Mouse (Mus musculus): Measurements from ENCODE around the gene Gla. TPM values are rescaled to one million over a fixed set of nuclear protein-coding genes. Genes with fewer than 3 reads are reported as not detected.

The Gla gene
- polyA plus RNA-seq, 1 experiment from 2014 or later: 4.8 TPM

- H3K4me2 ChIP-seq: peak overlapping the region; percentile 68
- peaks cover 25% of the 10 kb centered on the region for H3K36me3 ChIP-seq
- 34% methylated on average over 8 of the region's 8 CpGs for WGBS (ENCODE audit: insufficient replicate concordance)
- peaks cover 34% of the 10 kb centered on the region for H3K4me1 ChIP-seq
- no peaks in the 10 kb centered on the region for H3K9me3 ChIP-seq (replicated peaks)
- H3K27ac ChIP-seq: peak overlapping the region; percentile 82
- H3K4me3 ChIP-seq: peak overlapping the region; percentile 65
- H3K9ac ChIP-seq: peak overlapping the region; percentile 78
- no peaks in the 10 kb centered on the region for H3K27me3 ChIP-seq (replicated peaks)
- no peak for ATAC-seq
Observed at GRCm38 (mm10) chrX:134586447-134586846, 14.5 kb downstream of the Gla start.

GRCm38 (mm10) chrX:134585103-134586002 lies 15.6 kb downstream of the Gla start, which contains the start of gene Rpl36a:
TSS of gene Rpl36a (plus strand) at chrX:134585654.
- Histone ChIP-seq H3K4me1 (peaks cover 44% of the 10 kb centered on the region), H3K9ac (peak within 1 kb of the TSS; percentile 78), H3K4me2 (peak within 1 kb of the TSS; percentile 68), H3K36me3 (peaks cover 25% of the 10 kb centered on the region), H3K27ac (peak within 1 kb of the TSS; percentile 82), H3K4me3 (peak within 1 kb of the TSS; percentile 65), H3K27me3 (replicated peaks) (no peaks in the 10 kb centered on the region), H3K9me3 (replicated peaks) (no peaks in the 10 kb centered on the region)
- peak; percentile 92 for ATAC-seq
- WGBS (ENCODE audit: insufficient replicate concordance): 10% methylated on average over 45 of the region's 45 CpGs

DNA sequence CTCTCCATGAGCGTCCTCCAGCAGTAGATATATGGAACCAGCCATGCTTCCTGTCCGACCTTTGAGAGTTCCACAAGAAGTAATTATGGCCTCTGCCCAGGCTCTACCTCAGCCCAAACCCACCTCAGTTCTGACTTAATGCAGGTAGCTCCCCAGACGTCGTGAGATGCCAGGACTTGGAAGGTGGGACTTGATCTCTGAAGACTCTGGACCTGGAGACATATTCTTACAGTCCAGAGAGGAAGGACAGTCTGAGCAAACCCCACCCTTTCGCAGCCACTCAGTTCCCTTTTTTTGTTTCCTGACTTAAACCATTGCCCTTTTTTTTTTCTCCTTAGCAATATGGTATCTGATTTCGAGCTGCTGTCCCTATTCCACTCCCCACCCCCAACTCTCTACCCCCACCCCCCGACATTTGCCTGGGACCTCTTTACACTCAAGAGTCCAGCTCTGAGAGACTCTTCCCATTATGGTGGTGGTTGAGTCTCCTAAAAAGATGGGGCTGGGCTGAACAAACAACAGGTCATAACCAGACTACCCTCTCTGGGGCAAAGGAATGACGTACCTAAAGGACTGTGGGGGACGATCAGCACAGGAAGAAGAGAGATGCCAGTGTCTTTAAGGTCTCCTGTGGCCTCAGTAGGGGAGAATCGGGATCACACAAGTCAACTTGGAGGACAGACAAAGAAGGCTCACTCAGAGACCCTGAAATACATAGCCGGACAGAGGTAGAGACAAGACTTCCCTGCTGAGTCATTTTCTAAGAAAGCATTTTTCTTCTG lies 17.8 kb downstream of the Gla start, which contains the start of gene Btk:
Btk (minus strand) TSS at position 683 of the 782 bp plus-strand sequence.
- peak within 1 kb of the TSS; percentile 50 for H3K4me3 ChIP-seq
- H3K9ac ChIP-seq: peak within 1 kb of the TSS; percentile 65
- H3K4me1 ChIP-seq: peaks cover 45% of the 10 kb centered on the region
- peak; percentile 11; the same call in 1 of the 2 replicates for ATAC-seq
- peak within 1 kb of the TSS; percentile 66 for H3K4me2 ChIP-seq
- H3K9me3 ChIP-seq (replicated peaks): no peaks in the 10 kb centered on the region
- WGBS (ENCODE audit: insufficient replicate concordance): 30% methylated on average over 11 of the region's 11 CpGs
- H3K27me3 ChIP-seq (replicated peaks): no peaks in the 10 kb centered on the region
- H3K36me3 ChIP-seq: peaks cover 11% of the 10 kb centered on the region
- peak within 1 kb of the TSS; percentile 80 for H3K27ac ChIP-seq

GRCm38 (mm10) chrX:134582270-134582669 lies 18.7 kb downstream of the Gla start:
- peaks cover 45% of the 10 kb centered on the region for H3K4me1 ChIP-seq
- H3K27ac ChIP-seq: peak overlapping the region; percentile 80
- ATAC-seq: peak; percentile 53; the same call in 1 of the 2 replicates
- no peaks in the 10 kb centered on the region for H3K9me3 ChIP-seq (replicated peaks)
- H3K9ac ChIP-seq: peak overlapping the region; percentile 65
- 29% methylated on average over 10 of the region's 11 CpGs for WGBS (ENCODE audit: insufficient replicate concordance)
- H3K4me2 ChIP-seq: peak overlapping the region; percentile 66
- peaks cover 2% of the 10 kb centered on the region for H3K36me3 ChIP-seq
- H3K27me3 ChIP-seq (replicated peaks): no peaks in the 10 kb centered on the region
- peak overlapping the region; percentile 50 for H3K4me3 ChIP-seq

- ATAC-seq: no peak
- no peaks in the 10 kb centered on the region for H3K9me3 ChIP-seq (replicated peaks)
- WGBS (ENCODE audit: insufficient replicate concordance): 64% methylated on average over 14 of the region's 14 CpGs
- H3K4me3 ChIP-seq: peak overlapping the region; percentile 50
- H3K4me1 ChIP-seq: peaks cover 43% of the 10 kb centered on the region
- no peak overlapping the region for H3K27ac ChIP-seq
- H3K36me3 ChIP-seq: no peaks in the 10 kb centered on the region
- peak overlapping the region; percentile 65; the same call in 1 of the 2 replicates for H3K9ac ChIP-seq
- no peaks in the 10 kb centered on the region for H3K27me3 ChIP-seq (replicated peaks)
- H3K4me2 ChIP-seq: peak overlapping the region; percentile 66
Observed at GRCm38 (mm10) chrX:134580528-134581305, 20.2 kb downstream of the Gla start.

- Histone ChIP-seq H3K4me1 (peaks cover 20% of the 10 kb centered on the region; the same call in 1 of the 2 replicates), H3K4me2 (no peak overlapping the region), H3K27me3 (replicated peaks) (no peaks in the 10 kb centered on the region), H3K27ac (no peak overlapping the region), H3K9ac (no peak overlapping the region), H3K4me3 (no peak overlapping the region), H3K36me3 (no peaks in the 10 kb centered on the region), H3K9me3 (replicated peaks) (no peaks in the 10 kb centered on the region)
- WGBS (ENCODE audit: insufficient replicate concordance): 62% methylated on average over 4 of the region's 4 CpGs
- ATAC-seq: no peak
Observed at GRCm38 (mm10) chrX:134577896-134578295, 23.0 kb downstream of the Gla start.

- WGBS (ENCODE audit: insufficient replicate concordance): 65% methylated on average over 8 of the region's 8 CpGs
- ATAC-seq: no peak
- H3K27me3 ChIP-seq (replicated peaks): no peaks in the 10 kb centered on the region
Observed at GRCm38 (mm10) chrX:134566536-134567222, 34.2 kb downstream of the Gla start.

DNA sequence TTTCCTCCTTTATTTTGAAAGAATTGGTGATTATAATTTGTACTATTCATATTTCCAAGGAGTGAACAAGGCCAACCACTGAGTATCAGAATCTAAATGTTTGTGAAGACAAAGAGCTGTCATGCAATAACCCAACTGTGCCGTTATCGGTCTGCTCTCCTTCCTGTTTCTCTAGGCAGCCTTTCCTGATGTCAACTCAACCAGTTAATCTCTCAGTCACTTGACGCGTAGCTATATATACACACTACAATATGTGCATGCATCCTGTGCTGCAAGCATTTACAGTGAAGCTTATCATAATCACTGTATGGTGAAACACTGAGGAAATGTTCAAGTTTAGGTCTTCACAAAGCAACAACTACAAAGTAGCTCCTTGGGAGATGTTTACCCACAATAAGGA lies 36.6 kb downstream of the Gla start:
- no peaks in the 10 kb centered on the region for H3K9me3 ChIP-seq (replicated peaks)
- no peaks in the 10 kb centered on the region for H3K27me3 ChIP-seq (replicated peaks)
- no peak overlapping the region for H3K9ac ChIP-seq
- H3K27ac ChIP-seq: no peak overlapping the region
- no peaks in the 10 kb centered on the region for H3K4me1 ChIP-seq
- 21% methylated on average over 4 of the region's 4 CpGs for WGBS (ENCODE audit: insufficient replicate concordance)
- ATAC-seq: peak; percentile 52
- H3K4me3 ChIP-seq: no peak overlapping the region
- no peaks in the 10 kb centered on the region for H3K36me3 ChIP-seq
- H3K4me2 ChIP-seq: no peak overlapping the region

More at GRCm38 (mm10) chrX:134566536-134567222, 34.2 kb downstream of the Gla start:
- no peak overlapping the region for H3K4me3 ChIP-seq
- no peak overlapping the region for H3K27ac ChIP-seq
- no peaks in the 10 kb centered on the region for H3K36me3 ChIP-seq
- no peaks in the 10 kb centered on the region for H3K9me3 ChIP-seq (replicated peaks)
- no peak overlapping the region for H3K9ac ChIP-seq
- H3K4me2 ChIP-seq: no peak overlapping the region
- H3K4me1 ChIP-seq: no peaks in the 10 kb centered on the region

GRCm38 (mm10) chrX:134554425-134554824 lies 46.5 kb downstream of the Gla start:
- H3K9ac ChIP-seq: no peak overlapping the region
- H3K27me3 ChIP-seq (replicated peaks): no peaks in the 10 kb centered on the region
- H3K4me3 ChIP-seq: no peak overlapping the region
- ATAC-seq: no peak
- H3K4me2 ChIP-seq: no peak overlapping the region
- H3K4me1 ChIP-seq: no peaks in the 10 kb centered on the region
- WGBS (ENCODE audit: insufficient replicate concordance): 81% methylated on average over 6 of the region's 6 CpGs
- H3K36me3 ChIP-seq: peaks cover 4% of the 10 kb centered on the region; the same call in 1 of the 2 replicates
- no peak overlapping the region for H3K27ac ChIP-seq
- H3K9me3 ChIP-seq (replicated peaks): no peaks in the 10 kb centered on the region

DNA sequence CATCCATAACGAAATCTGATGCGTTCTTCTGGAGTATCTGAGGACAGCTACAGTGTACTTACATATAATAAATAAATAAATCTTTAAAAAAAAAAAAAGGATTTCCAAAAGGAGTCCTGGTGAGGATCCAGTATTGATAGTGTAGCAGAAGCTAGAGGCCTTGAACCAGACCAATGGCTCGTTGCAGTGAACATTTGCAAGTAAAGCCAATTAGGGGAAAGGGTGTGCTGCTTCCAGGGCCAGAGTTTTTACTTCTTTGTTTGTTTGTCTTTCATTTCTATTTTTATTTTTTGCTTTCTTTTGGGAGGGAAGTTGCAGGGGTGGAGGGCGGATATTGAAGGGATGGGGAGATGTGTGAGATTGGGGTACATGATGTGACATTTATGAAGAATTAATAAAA lies 47.6 kb downstream of the Gla start:
- Histone ChIP-seq H3K27ac (no peak overlapping the region), H3K27me3 (replicated peaks) (no peaks in the 10 kb centered on the region), H3K9me3 (replicated peaks) (no peaks in the 10 kb centered on the region), H3K4me1 (no peaks in the 10 kb centered on the region), H3K36me3 (peaks cover 9% of the 10 kb centered on the region; the same call in 1 of the 2 replicates), H3K9ac (no peak overlapping the region), H3K4me2 (no peak overlapping the region), H3K4me3 (no peak overlapping the region)
- no peak for ATAC-seq
- WGBS (ENCODE audit: insufficient replicate concordance): 78% methylated on average over 4 of the region's 4 CpGs

DNA sequence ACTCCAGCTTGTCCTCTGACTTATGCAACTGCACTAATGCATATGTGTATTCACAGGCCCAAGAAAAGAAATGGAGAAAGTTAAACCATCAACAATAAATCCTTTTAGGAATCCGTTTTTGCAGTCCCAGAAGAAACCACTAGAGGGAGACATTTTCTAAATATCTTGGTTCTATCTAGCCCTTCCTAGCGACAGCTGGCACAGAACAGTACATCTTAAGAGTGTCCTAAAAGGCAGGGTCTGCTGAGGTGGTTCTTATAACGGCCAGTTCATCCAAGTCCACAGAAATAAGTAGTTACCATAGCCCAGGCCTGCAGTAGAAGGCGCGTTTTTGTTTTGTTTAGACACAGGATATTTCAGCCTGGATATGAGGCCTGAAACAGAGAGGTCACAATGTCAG lies 50.0 kb downstream of the Gla start:
- 8% methylated on average over 5 of the region's 5 CpGs for WGBS (ENCODE audit: insufficient replicate concordance)
- H3K36me3 ChIP-seq: peaks cover 17% of the 10 kb centered on the region; the same call in 1 of the 2 replicates
- no peak overlapping the region for H3K27ac ChIP-seq
- no peak for ATAC-seq
- no peaks in the 10 kb centered on the region for H3K27me3 ChIP-seq (replicated peaks)
- H3K9ac ChIP-seq: no peak overlapping the region
- H3K9me3 ChIP-seq (replicated peaks): no peaks in the 10 kb centered on the region
- no peak overlapping the region for H3K4me2 ChIP-seq
- H3K4me1 ChIP-seq: no peaks in the 10 kb centered on the region
- H3K4me3 ChIP-seq: no peak overlapping the region
